Mouse (Mus musculus) hindbrain, embryonic 16.5 days (tissue): ENCODE results near the gene Cwc15. TPM values are rescaled to one million over a fixed set of nuclear protein-coding genes. Genes with fewer than 3 reads are reported as not detected.

Experiments used
- ATAC-seq: fragments of 200-750 bp; cut with Nextera tagmentation; 2 replicates; pipeline ENCODE4 v1.8.0; 2017; ENCODE audit warnings: moderate TSS enrichment, moderate library complexity
- H3K27ac ChIP-seq: fragments of 300-500 bp; sonication (generic); 2 replicates; pipeline ENCODE4 v1.5.1; 2014; ENCODE audit warnings: low read depth, mild to moderate bottlenecking, control low read depth, low read length, moderate library complexity
- H3K27me3 ChIP-seq: fragments of 300-500 bp; sonication (generic); replicated peaks from 2 replicates; pipeline ENCODE4 v1.6.1; 2014; ENCODE audit warnings: low read length; ENCODE audit not compliant: control insufficient read depth, insufficient read depth
- H3K36me3 ChIP-seq: fragments of 300-500 bp; sonication (generic); 2 replicates; pipeline ENCODE4 v1.6.1; 2014; ENCODE audit warnings: mild to moderate bottlenecking, low read length, moderate library complexity, mixed read lengths; ENCODE audit not compliant: control insufficient read depth, insufficient read depth
- H3K4me1 ChIP-seq: fragments of 300-500 bp; sonication (generic); 2 replicates; pipeline ENCODE4 v1.6.1; 2014; ENCODE audit warnings: low read depth, low read length; ENCODE audit not compliant: control insufficient read depth, insufficient read depth
- H3K4me2 ChIP-seq: fragments of 300-500 bp; sonication (generic); 2 replicates; pipeline ENCODE4 v1.6.1; 2014; ENCODE audit warnings: mild to moderate bottlenecking, low read length, control low read depth, moderate library complexity
- H3K4me3 ChIP-seq: fragments of 300-500 bp; sonication (generic); 2 replicates; pipeline ENCODE4 v1.5.1; 2014; ENCODE audit warnings: mild to moderate bottlenecking, low read length, control low read depth, moderate library complexity
- H3K9ac ChIP-seq: fragments of 300-500 bp; sonication (generic); 2 replicates; pipeline ENCODE4 v1.6.1; 2014; ENCODE audit warnings: low read depth, mild to moderate bottlenecking, control low read depth, low read length, moderate library complexity
- H3K9me3 ChIP-seq: fragments of 300-500 bp; sonication (generic); 2 replicates; pipeline ENCODE4 v1.6.1; 2014; ENCODE audit warnings: mild to moderate bottlenecking, low read length, moderate library complexity; ENCODE audit not compliant: control insufficient read depth
- WGBS: fragments of 180-500 bp; shearing (Covaris S2); extraction: QIAGEN DNeasy Blood & Tissue Kit; methylation state at CpG from one replicate; pipeline ENCODE4 v1.1.7; 2014; 5-methylcytosine and 5-hydroxymethylcytosine counted together
- polyA plus RNA-seq: library from polyadenylated mRNA; unstranded; fragments of >200 nt; fragmentation: Nextera tagmentation; extraction: Ambion mirVana; gene quantifications from 2 replicates; pipeline ENCODE4 v1.2.1, GENCODE M21; 2015

Cwc15 gene
- polyA plus RNA-seq, 1 experiment from 2014 or later: 132 TPM

- no peaks in the 10 kb centered on the region for H3K4me1 ChIP-seq
- no peak overlapping the region for H3K27ac ChIP-seq
- no peaks in the 10 kb centered on the region for H3K9me3 ChIP-seq
- WGBS: 42% methylated on average over 1 of the region's 1 CpGs
- H3K9ac ChIP-seq: no peak overlapping the region
- no peak overlapping the region for H3K4me3 ChIP-seq
- no peaks in the 10 kb centered on the region for H3K36me3 ChIP-seq
- no peak overlapping the region for H3K4me2 ChIP-seq
- H3K27me3 ChIP-seq: no peaks in the 10 kb centered on the region
- ATAC-seq: no peak
Observed at GRCm38 (mm10) chr9:14517296-14517695, 16.9 kb downstream of the Cwc15 start.

- Histone ChIP-seq H3K4me2 (no peak overlapping the region), H3K9me3 (no peaks in the 10 kb centered on the region), H3K36me3 (no peaks in the 10 kb centered on the region), H3K27me3 (no peaks in the 10 kb centered on the region), H3K9ac (no peak overlapping the region), H3K4me3 (no peak overlapping the region), H3K4me1 (no peaks in the 10 kb centered on the region), H3K27ac (no peak overlapping the region)
- no peak for ATAC-seq
- WGBS: 78% methylated on average over 3 of the region's 3 CpGs
Observed at GRCm38 (mm10) chr9:14518105-14518504, 17.7 kb downstream of the Cwc15 start.

GRCm38 (mm10) chr9:14520971-14521670 is 20.7 kb downstream of the Cwc15 start:
- H3K27me3 ChIP-seq: no peaks in the 10 kb centered on the region
- H3K9me3 ChIP-seq: no peaks in the 10 kb centered on the region
- no peaks in the 10 kb centered on the region for H3K4me1 ChIP-seq
- no peak overlapping the region for H3K9ac ChIP-seq
- no peaks in the 10 kb centered on the region for H3K36me3 ChIP-seq
- no peak overlapping the region for H3K27ac ChIP-seq
- H3K4me2 ChIP-seq: no peak overlapping the region
- H3K4me3 ChIP-seq: no peak overlapping the region
- ATAC-seq: no peak
- WGBS: 84% methylated on average over 3 of the region's 3 CpGs

GRCm38 (mm10) chr9:14521695-14522094 is 21.3 kb downstream of the Cwc15 start:
- no peaks in the 10 kb centered on the region for H3K4me1 ChIP-seq
- WGBS: 69% methylated on average over 2 of the region's 2 CpGs
- H3K4me3 ChIP-seq: no peak overlapping the region
- H3K9me3 ChIP-seq: no peaks in the 10 kb centered on the region
- no peak overlapping the region for H3K4me2 ChIP-seq
- no peak overlapping the region for H3K9ac ChIP-seq
- no peaks in the 10 kb centered on the region for H3K27me3 ChIP-seq
- H3K36me3 ChIP-seq: no peaks in the 10 kb centered on the region
- ATAC-seq: no peak
- no peak overlapping the region for H3K27ac ChIP-seq

- Histone ChIP-seq H3K4me1 (no peaks in the 10 kb centered on the region), H3K27ac (no peak overlapping the region), H3K9ac (no peak overlapping the region), H3K9me3 (no peaks in the 10 kb centered on the region), H3K36me3 (no peaks in the 10 kb centered on the region), H3K4me2 (no peak overlapping the region), H3K27me3 (no peaks in the 10 kb centered on the region), H3K4me3 (no peak overlapping the region)
- peak; percentile 93 for ATAC-seq
- WGBS: 10% methylated on average over 4 of the region's 4 CpGs
Observed at GRCm38 (mm10) chr9:14523408-14524043, 23.1 kb downstream of the Cwc15 start.

- Histone ChIP-seq H3K4me3 (no peak overlapping the region), H3K9ac (no peak overlapping the region), H3K27ac (no peak overlapping the region), H3K9me3 (no peaks in the 10 kb centered on the region), H3K36me3 (no peaks in the 10 kb centered on the region), H3K4me1 (no peaks in the 10 kb centered on the region; the same call in 1 of the 2 replicates), H3K4me2 (no peak overlapping the region), H3K27me3 (no peaks in the 10 kb centered on the region)
- no peak for ATAC-seq
- 75% methylated on average over 5 of the region's 5 CpGs for WGBS
Observed at GRCm38 (mm10) chr9:14530004-14530403, 29.6 kb downstream of the Cwc15 start.

GRCm38 (mm10) chr9:14532283-14532682 is 31.9 kb downstream of the Cwc15 start:
- 19% methylated on average over 3 of the region's 3 CpGs for WGBS
- Histone ChIP-seq H3K36me3 (no peaks in the 10 kb centered on the region), H3K27me3 (no peaks in the 10 kb centered on the region), H3K9me3 (no peaks in the 10 kb centered on the region), H3K4me1 (no peaks in the 10 kb centered on the region; the same call in 1 of the 2 replicates), H3K27ac (no peak overlapping the region), H3K9ac (no peak overlapping the region), H3K4me3 (no peak overlapping the region), H3K4me2 (no peak overlapping the region)
- ATAC-seq: peak; percentile 92

- ATAC-seq: no peak
- Histone ChIP-seq H3K36me3 (no peaks in the 10 kb centered on the region), H3K4me2 (no peak overlapping the region), H3K27me3 (no peaks in the 10 kb centered on the region), H3K4me1 (no peaks in the 10 kb centered on the region; the same call in 1 of the 2 replicates), H3K9me3 (no peaks in the 10 kb centered on the region), H3K27ac (no peak overlapping the region), H3K4me3 (no peak overlapping the region), H3K9ac (no peak overlapping the region)
- 87% methylated on average over 2 of the region's 2 CpGs for WGBS
Observed at GRCm38 (mm10) chr9:14533659-14534058, 33.2 kb downstream of the Cwc15 start.

- H3K27ac ChIP-seq: no peak overlapping the region
- 74% methylated on average over 9 of the region's 9 CpGs for WGBS
- H3K4me3 ChIP-seq: no peak overlapping the region
- H3K9me3 ChIP-seq: no peaks in the 10 kb centered on the region
- no peaks in the 10 kb centered on the region; the same call in 1 of the 2 replicates for H3K4me1 ChIP-seq
- H3K36me3 ChIP-seq: no peaks in the 10 kb centered on the region
- peak; percentile 74 for ATAC-seq
- no peaks in the 10 kb centered on the region for H3K27me3 ChIP-seq
- no peak overlapping the region for H3K9ac ChIP-seq
- no peak overlapping the region for H3K4me2 ChIP-seq
Observed at GRCm38 (mm10) chr9:14534833-14535456, 34.5 kb downstream of the Cwc15 start.
